Mouse (Mus musculus) hindbrain, embryonic 10.5 days (tissue): Measurements from ENCODE around the gene Lhx5. TPM values are rescaled to one million over a fixed set of nuclear protein-coding genes. Genes with fewer than 3 reads are reported as not detected.

Source experiments
- DNase-seq: peaks from one replicate; pipeline ENCODE4 v3.0.0-alpha.2; 2017; ENCODE audit warnings: low spot score
- H3K27ac ChIP-seq: fragments of 300-500 bp; sonication (generic); 2 replicates; pipeline ENCODE4 v1.5.1; 2016; ENCODE audit warnings: mild to moderate bottlenecking, moderate library complexity
- H3K27me3 ChIP-seq: fragments of 300-500 bp; sonication (generic); 2 replicates; pipeline ENCODE4 v1.6.1; 2016; ENCODE audit warnings: mild to moderate bottlenecking; ENCODE audit not compliant: poor library complexity, insufficient read depth, severe bottlenecking
- H3K36me3 ChIP-seq: fragments of 300-500 bp; sonication (generic); 2 replicates; pipeline ENCODE4 v1.6.1; 2016; ENCODE audit warnings: mild to moderate bottlenecking, moderate library complexity
- H3K4me1 ChIP-seq: fragments of 300-500 bp; sonication (generic); replicated peaks from 2 replicates; pipeline ENCODE4 v1.6.1; 2016; ENCODE audit warnings: mild to moderate bottlenecking
- H3K4me3 ChIP-seq: fragments of 300-500 bp; sonication (generic); 2 replicates; pipeline ENCODE4 v1.5.1; 2016; ENCODE audit warnings: mild to moderate bottlenecking, moderate library complexity
- H3K9me3 ChIP-seq: fragments of 300-500 bp; sonication (generic); 2 replicates; pipeline ENCODE4 v1.6.1; 2016; ENCODE audit warnings: mild to moderate bottlenecking, moderate library complexity
- WGBS: fragments of 180-500 bp; shearing (Covaris S2); methylation state at CpG from one replicate; pipeline ENCODE4 v1.1.7; 2016; 5-methylcytosine and 5-hydroxymethylcytosine counted together
- polyA plus RNA-seq: library from polyadenylated mRNA; unstranded; fragments of >200 nt; fragmentation: Nextera tagmentation; extraction: Ambion mirVana; gene quantifications from 2 replicates; pipeline ENCODE4 v1.2.1, GENCODE M21; 2016

The Lhx5 gene
- polyA plus RNA-seq, 1 experiment from 2014 or later: 34.0 TPM

DNA sequence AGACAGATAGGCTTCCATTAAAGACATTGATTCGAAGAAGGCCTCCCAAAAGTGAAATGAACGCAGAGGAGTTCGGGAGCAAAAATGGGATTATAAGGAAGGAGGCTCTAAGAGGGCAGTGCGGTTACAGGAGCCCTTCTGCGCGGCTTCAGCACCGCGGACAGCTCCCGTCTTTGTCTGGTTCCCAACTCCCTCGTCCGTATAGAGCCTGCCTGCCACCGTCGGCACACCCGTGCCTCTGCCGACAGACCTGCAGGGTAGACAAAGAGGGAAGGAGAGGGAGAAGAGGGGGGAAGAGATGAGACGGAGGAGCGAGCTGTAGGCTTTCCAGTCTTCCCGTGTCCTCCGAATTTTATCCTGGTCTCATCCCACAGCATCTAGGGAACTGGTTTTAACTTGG, 7.5 kb upstream of the Lhx5 start:
- peak overlapping the region; percentile 62; the same call in 1 of the 2 replicates for H3K27ac ChIP-seq
- H3K9me3 ChIP-seq: no peaks in the 10 kb centered on the region
- 1% methylated on average over 19 of the region's 19 CpGs for WGBS
- H3K27me3 ChIP-seq: peaks cover 99% of the 10 kb centered on the region
- peak overlapping the region; percentile 20; the same call in 1 of the 2 replicates for H3K4me3 ChIP-seq
- peaks cover 12% of the 10 kb centered on the region; the same call in 1 of the 2 replicates for H3K4me1 ChIP-seq
- H3K36me3 ChIP-seq: no peaks in the 10 kb centered on the region
- peak; percentile 86 for DNase-seq

GRCm38 (mm10) chr5:120424657-120425056, 6.8 kb upstream of the Lhx5 start:
- peak; percentile 14 for DNase-seq
- Histone ChIP-seq H3K4me3 (peak overlapping the region; percentile 26; the same call in 1 of the 2 replicates), H3K27me3 (peaks cover 99% of the 10 kb centered on the region), H3K36me3 (no peaks in the 10 kb centered on the region), H3K4me1 (peaks cover 12% of the 10 kb centered on the region; the same call in 1 of the 2 replicates), H3K9me3 (no peaks in the 10 kb centered on the region), H3K27ac (no peak overlapping the region)
- 3% methylated on average over 11 of the region's 11 CpGs for WGBS

DNA sequence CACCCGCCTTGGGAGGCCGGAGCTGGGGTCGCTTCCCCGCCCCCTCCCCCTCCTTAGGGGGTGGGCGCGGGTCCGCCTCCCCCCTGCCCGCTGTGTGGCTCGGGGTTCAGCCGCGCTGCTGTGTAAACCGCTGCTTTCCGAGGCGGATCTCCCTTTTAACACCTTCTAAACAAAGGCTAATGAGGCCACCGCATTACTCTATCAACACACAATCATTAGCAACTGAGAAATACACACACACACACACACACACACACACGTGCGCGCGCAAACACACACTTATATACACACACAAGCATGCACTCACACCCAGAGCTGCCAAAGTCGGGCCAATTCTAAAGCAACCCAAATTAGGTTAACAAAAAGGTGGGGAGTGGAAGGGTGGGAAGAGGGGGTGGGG, 5.8 kb upstream of the Lhx5 start:
- 0% methylated on average over 17 of the region's 20 CpGs for WGBS
- Histone ChIP-seq H3K27ac (peak overlapping the region; percentile 53; the same call in 1 of the 2 replicates), H3K27me3 (peaks cover 100% of the 10 kb centered on the region), H3K4me3 (peak overlapping the region; percentile 26; the same call in 1 of the 2 replicates), H3K9me3 (no peaks in the 10 kb centered on the region), H3K4me1 (peaks cover 12% of the 10 kb centered on the region; the same call in 1 of the 2 replicates), H3K36me3 (no peaks in the 10 kb centered on the region)
- DNase-seq: peak; percentile 19

DNA sequence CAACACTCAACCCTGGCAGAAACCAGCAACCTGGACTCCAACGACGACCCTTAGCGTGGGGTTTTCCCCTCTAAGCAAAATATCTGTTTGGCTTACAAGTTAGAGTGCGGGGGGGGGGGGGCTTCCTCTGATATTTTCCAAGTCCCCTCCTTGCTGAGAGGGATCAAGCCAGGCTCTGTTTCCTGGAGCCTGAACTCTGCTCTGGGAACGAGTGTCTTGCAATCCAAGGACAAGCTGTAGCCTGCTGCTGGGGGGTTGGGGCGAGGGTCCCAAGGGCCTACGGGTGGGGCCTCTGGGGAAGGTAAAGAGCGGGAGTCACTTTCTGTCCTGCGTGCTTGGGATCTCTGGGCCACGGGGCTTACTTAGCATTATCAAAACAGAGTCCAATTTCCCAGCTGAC, 4.9 kb upstream of the Lhx5 start:
- H3K27ac ChIP-seq: peak overlapping the region; percentile 24; the same call in 1 of the 2 replicates
- 1% methylated on average over 10 of the region's 10 CpGs for WGBS
- H3K27me3 ChIP-seq: peaks cover 100% of the 10 kb centered on the region
- peak; percentile 15 for DNase-seq
- peak overlapping the region; percentile 30; the same call in 1 of the 2 replicates for H3K4me3 ChIP-seq
- H3K4me1 ChIP-seq: peaks cover 14% of the 10 kb centered on the region
- no peaks in the 10 kb centered on the region for H3K36me3 ChIP-seq
- H3K9me3 ChIP-seq: no peaks in the 10 kb centered on the region

GRCm38 (mm10) chr5:120427451-120427938, 4.0 kb upstream of the Lhx5 start:
- H3K4me1 ChIP-seq: peaks cover 23% of the 10 kb centered on the region
- under 1% methylated on average over 33 of the region's 33 CpGs for WGBS
- peak overlapping the region; percentile 24; the same call in 1 of the 2 replicates for H3K27ac ChIP-seq
- no peaks in the 10 kb centered on the region for H3K36me3 ChIP-seq
- H3K4me3 ChIP-seq: peak overlapping the region; percentile 30
- DNase-seq: no peak
- H3K27me3 ChIP-seq: peaks cover 100% of the 10 kb centered on the region
- H3K9me3 ChIP-seq: no peaks in the 10 kb centered on the region

DNA sequence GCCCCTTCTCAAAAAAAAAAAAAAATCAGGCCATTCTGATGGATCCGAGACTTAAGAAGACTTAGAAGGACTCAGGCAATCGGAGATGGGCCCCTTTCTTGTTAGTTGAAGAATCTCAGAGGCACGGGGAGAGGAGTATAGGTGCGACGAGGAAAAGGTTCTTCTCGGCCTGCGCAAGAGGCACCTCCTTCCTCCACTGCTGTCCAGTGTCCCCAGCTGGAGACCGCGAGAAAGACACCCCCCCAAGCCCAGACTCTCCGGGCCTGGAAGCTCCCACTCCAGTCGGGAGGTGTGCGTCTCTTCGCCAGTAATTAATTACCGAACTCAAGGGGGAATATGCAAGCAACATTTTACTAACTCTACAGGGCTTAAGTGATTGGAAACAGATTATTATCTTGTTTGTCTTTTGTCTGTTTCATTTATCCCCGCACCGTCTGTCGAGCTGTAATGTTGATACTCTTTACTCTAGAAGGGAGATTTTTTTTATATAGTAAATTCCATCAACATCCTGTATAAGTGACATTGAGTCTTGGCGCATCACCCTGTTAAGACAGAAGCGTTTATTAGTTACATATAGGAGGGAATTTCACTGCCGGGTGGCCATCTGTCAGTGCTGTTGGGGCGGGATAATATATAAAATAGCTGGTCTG, 3.2 kb upstream of the Lhx5 start:
- Histone ChIP-seq H3K36me3 (no peaks in the 10 kb centered on the region), H3K4me3 (peak overlapping the region; percentile 30), H3K27ac (peak overlapping the region; percentile 23; the same call in 1 of the 2 replicates), H3K27me3 (peaks cover 100% of the 10 kb centered on the region), H3K9me3 (no peaks in the 10 kb centered on the region), H3K4me1 (peaks cover 26% of the 10 kb centered on the region)
- no peak for DNase-seq
- 3% methylated on average over 21 of the region's 21 CpGs for WGBS

GRCm38 (mm10) chr5:120428990-120429389, 2.5 kb upstream of the Lhx5 start:
- peaks cover 30% of the 10 kb centered on the region for H3K4me1 ChIP-seq
- H3K27me3 ChIP-seq: peaks cover 100% of the 10 kb centered on the region
- 3% methylated on average over 5 of the region's 6 CpGs for WGBS
- peak overlapping the region; percentile 30 for H3K4me3 ChIP-seq
- no peaks in the 10 kb centered on the region for H3K9me3 ChIP-seq
- H3K27ac ChIP-seq: 0 out of 2 replicates have a peak overlapping the region, but pooled peaks have one; percentile 16
- no peaks in the 10 kb centered on the region for H3K36me3 ChIP-seq
- peak; percentile 20 for DNase-seq

DNA sequence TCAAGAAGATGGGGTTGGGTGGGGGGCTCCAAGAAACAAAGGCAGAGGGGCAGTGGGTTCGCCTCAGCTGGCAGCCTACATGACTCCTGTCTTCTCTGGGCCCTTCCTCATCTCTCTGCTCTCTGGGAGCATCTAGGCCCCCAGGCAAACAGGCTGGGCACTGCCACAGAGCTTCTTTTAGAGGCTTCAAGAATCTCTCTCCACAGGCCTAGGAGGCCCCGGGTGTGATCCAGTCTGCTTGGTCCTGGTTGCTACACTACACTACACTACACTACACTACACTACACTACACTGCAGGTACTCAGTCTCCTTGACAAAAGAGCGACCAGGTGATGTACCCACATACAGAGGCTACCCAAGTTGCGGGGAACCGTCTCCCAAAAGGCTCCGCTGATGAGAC, 1.8 kb upstream of the Lhx5 start:
- peak; percentile 10 for DNase-seq
- no peaks in the 10 kb centered on the region for H3K9me3 ChIP-seq
- peak overlapping the region; percentile 30 for H3K4me3 ChIP-seq
- no peaks in the 10 kb centered on the region for H3K36me3 ChIP-seq
- H3K4me1 ChIP-seq: peaks cover 32% of the 10 kb centered on the region
- H3K27ac ChIP-seq: peak overlapping the region; percentile 62; the same call in 1 of the 2 replicates
- WGBS: 9% methylated on average over 6 of the region's 6 CpGs
- H3K27me3 ChIP-seq: peaks cover 100% of the 10 kb centered on the region

GRCm38 (mm10) chr5:120431001-120431583, 407 bp upstream of the Lhx5 start:
- Histone ChIP-seq H3K36me3 (no peaks in the 10 kb centered on the region), H3K4me3 (peak overlapping the region; percentile 57), H3K27ac (peak overlapping the region; percentile 50), H3K4me1 (peaks cover 46% of the 10 kb centered on the region), H3K27me3 (peaks cover 100% of the 10 kb centered on the region), H3K9me3 (no peaks in the 10 kb centered on the region)
- DNase-seq: peak; percentile 53
- under 1% methylated on average over 30 of the region's 30 CpGs for WGBS

DNA sequence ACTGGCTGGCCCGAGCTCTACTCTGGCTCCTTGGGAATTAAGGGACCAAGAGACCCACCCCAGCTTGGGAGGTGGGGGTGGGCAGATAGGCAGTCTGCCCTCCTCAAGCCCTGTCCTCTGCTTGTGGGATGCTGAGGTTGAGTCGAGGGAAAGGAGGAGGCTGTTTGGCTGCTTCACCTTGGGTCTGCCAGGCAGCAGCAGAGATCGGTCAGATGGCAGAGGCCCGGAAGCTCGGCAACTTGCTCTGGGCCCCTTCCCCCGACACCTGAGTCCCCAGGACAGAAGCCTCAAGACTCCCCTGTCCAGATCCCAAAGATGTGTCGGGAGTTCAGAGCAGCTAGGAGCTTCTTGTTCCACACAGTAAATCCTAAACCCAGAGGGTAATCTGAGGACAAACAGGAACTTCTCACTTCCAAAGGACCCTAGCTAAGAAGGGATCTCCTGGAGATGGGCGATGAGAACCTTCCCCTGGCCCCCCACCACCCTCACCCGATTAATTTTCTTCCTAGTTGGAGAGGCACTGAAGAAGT, 1.1 kb downstream of the Lhx5 start:
- peak; percentile 53 for DNase-seq
- H3K4me3 ChIP-seq: peak overlapping the region; percentile 57
- H3K36me3 ChIP-seq: no peaks in the 10 kb centered on the region
- no peaks in the 10 kb centered on the region for H3K9me3 ChIP-seq
- peaks cover 100% of the 10 kb centered on the region for H3K27me3 ChIP-seq
- peak overlapping the region; percentile 72 for H3K27ac ChIP-seq
- 1% methylated on average over 9 of the region's 9 CpGs for WGBS
- H3K4me1 ChIP-seq: peaks cover 56% of the 10 kb centered on the region

DNA sequence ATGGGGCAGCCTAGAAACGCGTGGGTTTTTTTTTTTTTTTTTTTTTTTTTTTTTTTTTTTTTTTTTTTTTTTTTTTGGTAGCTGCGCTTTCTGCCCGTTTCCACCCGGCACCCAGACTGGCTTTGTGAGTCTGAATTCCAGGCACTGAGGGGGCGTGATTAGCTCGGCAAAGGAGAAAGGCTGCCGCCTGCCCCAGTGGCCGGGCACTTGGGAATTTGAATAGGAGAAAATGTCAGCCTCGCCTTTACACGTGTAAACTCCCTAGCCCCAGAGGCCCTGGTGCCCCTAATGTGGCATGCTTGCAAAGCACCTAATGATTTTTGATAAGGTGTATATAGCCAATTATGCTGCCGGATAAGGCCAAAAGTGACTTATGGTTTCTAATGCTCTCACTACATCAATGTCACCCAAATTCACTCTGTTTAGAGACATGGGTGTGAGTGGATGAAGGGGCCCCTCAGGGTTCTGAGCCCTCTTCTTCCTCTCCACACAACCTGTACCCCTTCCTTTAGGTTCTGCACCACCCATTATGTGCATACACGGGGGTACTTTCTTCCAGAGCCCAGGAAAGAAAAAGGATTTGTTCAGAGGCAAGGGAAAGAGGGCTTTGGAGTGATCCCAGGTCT, 1.7 kb downstream of the Lhx5 start:
- 2% methylated on average over 13 of the region's 13 CpGs for WGBS
- Histone ChIP-seq H3K9me3 (no peaks in the 10 kb centered on the region), H3K4me1 (peaks cover 56% of the 10 kb centered on the region), H3K36me3 (no peaks in the 10 kb centered on the region), H3K4me3 (peak overlapping the region; percentile 57), H3K27ac (peak overlapping the region; percentile 86), H3K27me3 (peaks cover 100% of the 10 kb centered on the region)
- peak; percentile 37 for DNase-seq

DNA sequence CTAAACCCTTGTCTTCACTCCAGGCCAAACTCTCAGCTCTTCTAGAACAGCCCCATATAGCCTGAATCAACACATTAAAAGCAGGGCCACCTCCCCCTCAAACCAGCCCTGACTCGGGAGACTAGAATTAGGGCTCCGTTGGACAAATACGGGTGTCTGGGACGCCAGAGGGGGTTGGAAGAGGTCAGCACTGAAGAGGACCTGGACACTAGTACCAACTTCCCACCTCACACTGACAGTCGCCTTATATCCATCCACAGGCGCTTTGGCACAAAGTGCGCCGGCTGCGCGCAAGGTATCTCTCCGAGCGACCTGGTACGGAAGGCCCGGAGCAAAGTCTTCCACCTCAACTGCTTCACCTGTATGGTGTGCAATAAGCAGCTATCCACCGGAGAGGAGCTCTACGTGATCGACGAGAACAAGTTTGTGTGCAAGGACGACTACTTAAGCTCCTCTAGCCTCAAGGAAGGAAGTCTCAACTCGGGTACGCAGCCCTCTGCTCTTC, 2.8 kb downstream of the Lhx5 start:
- 3% methylated on average over 21 of the region's 21 CpGs for WGBS
- peaks cover 66% of the 10 kb centered on the region for H3K4me1 ChIP-seq
- peak; percentile 38 for DNase-seq
- H3K27ac ChIP-seq: peak overlapping the region; percentile 86
- H3K36me3 ChIP-seq: no peaks in the 10 kb centered on the region
- peak overlapping the region; percentile 57 for H3K4me3 ChIP-seq
- H3K9me3 ChIP-seq: no peaks in the 10 kb centered on the region
- H3K27me3 ChIP-seq: peaks cover 100% of the 10 kb centered on the region
